Mouse (Mus musculus) CD4-positive helper T cell, adult 2 months (primary cell): ENCODE results near the gene Igf2bp3.

Experiments
- DNase-seq: peaks from one replicate; pipeline ENCODE4 v3.0.0-alpha.2; 2012; ENCODE audit warnings: low read depth, missing footprints, low spot score

The Igf2bp3 gene

GRCm38 (mm10) chr6:49176018-49176417, 38.7 kb downstream of the Igf2bp3 start:
- DNase-seq, result no peak

- DNase-seq, result no peak
Observed at GRCm38 (mm10) chr6:49174616-49175015, 40.1 kb downstream of the Igf2bp3 start.

- DNase-seq, result no peak
Observed at GRCm38 (mm10) chr6:49173674-49174073, 41.1 kb downstream of the Igf2bp3 start.

DNA sequence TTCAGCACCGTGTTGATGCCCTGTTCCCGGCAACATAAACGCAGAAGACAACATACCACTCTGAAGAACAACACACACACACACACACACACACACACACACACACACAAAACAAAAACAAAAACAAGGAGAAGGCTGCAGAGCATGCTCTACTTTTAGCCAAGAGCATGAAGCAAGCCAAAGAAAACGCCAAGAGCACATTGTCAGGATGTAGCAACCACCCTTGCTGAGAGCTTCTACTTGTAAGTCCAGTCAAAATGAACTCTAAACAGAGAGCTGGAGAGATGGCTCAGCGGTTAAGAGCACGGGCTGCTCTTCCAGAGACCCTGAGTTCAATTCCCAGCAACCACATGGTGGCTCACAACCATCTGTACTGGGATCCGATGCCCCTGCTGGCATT, 41.5 kb downstream of the Igf2bp3 start:
- no peak for DNase-seq

- no peak for DNase-seq
Observed at GRCm38 (mm10) chr6:49171216-49171615, 43.5 kb downstream of the Igf2bp3 start.

GRCm38 (mm10) chr6:49168648-49169047, 46.1 kb downstream of the Igf2bp3 start:
- no peak for DNase-seq

- DNase-seq, result no peak
Observed at GRCm38 (mm10) chr6:49167406-49167805, 47.4 kb downstream of the Igf2bp3 start.

DNA sequence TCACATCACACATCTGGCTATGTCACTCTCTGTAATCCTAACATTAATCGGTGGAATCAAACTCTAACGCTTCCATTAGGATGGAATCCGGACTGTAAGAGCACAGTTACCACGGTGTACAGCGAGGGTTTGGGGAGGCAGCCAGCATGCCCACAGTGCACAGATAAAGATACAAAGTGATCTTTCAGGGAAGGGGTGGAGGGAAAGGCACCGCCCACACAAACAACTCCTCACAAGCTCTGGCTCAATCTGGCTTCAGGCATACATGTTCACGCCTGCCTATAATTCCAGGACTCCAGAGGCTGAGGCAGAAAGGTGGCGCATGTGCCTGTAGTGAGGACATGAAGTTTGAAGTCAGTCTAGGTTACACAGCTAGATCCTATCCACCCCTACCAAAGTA, 48.4 kb downstream of the Igf2bp3 start:
- DNase-seq, result no peak

DNA sequence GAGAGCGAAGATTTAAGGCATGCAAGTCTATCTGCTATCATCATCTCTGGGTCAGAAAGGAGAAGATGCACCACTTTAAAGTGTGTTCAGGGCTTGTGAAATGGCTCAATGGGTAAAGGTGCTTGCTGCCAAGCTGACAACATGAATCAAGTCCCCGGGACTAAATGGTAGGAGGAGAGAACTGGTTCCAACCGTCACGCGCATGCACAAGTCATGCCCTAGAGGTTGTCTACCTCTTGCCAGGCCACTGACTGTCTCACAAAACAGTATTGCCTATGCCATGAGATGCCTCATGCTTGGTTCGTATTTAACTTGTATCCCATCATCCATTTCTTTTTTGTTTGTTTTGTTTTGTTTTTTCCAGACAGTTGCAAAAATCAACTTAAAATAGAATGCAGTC, 48.9 kb downstream of the Igf2bp3 start:
- no peak for DNase-seq

DNA sequence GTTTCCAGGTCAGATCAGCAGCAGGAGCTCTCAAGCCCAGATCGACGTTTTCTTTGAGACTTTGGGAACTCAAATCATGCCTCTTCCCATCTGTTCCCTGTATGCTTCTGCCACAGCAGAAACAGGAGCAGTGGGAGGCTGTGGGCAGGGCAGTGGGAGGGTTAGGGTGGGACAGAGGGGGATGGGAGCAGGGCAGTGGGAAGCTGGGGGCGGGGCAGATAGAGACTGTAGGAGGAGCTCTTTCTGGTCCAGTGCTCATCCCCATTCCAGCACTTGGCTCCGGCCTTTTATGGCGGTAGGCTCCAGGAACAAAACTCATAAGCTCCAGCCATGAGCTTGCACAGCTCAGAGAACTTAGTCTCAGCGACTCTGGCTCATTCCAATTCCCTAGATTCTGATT, 49.7 kb downstream of the Igf2bp3 start:
- no peak for DNase-seq

DNA sequence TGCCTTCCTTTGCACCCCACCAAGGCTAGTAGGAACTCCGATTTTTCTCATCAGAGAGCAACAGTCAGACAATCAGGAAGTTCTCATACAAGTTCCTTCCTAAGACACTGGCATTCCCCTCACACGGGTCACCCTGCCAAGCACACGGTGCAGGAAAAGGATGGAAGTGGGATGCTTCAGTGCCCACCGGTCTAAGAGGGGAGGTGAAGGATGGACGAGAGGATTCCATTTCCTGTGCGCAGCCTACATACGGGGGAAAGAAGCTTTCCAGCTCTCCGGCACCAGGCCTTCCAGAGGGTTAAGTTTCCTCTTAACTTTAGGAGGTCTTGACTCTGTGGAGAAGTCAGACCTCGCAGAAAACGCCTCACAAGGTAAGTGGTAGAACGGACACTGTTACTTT, 50.1 kb downstream of the Igf2bp3 start:
- no peak for DNase-seq

DNA sequence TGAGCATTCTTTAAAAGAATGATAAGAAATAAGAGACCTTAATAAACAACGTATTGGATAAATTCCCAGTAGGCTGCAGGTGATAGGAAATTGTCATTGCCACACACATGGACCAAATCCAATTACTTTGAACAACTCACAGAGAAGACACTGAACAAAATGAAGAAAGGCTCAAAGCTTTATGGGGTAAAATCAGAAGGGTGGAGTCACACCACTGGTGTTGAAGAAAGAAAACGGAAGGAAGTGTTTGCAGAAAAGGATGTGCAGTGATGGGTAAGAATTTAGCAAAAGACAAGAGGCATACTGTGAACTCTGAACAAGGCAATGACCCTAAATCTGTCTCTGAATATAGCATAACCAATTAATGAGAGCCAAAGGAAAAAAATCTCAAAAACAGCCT, 54.8 kb downstream of the Igf2bp3 start:
- DNase-seq, result no peak

GRCm38 (mm10) chr6:49156826-49157175, 58.0 kb downstream of the Igf2bp3 start:
- DNase-seq, result no peak

DNA sequence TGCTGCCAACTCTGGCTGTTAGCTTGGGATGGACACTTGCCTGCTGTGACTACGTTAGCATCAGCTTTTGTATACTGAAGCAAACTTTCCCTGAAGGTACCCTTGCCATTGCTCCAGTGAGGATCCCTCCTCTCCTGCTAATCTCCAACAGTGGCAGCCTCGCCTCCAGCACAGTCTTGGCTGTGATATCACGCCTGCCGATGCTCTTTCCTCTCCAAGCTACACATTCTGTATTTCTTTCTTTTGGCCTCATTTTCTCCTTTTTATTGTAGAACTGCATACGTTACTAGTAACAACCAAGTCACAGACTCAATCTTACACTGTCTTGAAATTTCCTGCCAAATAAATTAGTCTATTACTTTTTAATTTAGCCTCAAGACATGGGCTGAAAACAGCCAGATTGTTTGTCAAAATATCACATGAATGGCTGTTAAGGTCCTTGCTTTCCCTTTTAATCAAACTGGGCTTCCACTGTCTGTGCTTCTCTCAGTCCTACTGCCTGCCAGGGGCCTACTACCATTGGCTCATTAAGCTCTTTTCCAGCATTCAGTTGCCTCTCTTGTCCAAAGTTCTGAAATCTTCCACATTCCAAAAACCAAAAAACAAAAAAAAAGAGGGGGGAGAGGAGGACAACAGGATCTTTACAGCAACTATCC, 58.5 kb downstream of the Igf2bp3 start:
- DNase-seq, result no peak

DNA sequence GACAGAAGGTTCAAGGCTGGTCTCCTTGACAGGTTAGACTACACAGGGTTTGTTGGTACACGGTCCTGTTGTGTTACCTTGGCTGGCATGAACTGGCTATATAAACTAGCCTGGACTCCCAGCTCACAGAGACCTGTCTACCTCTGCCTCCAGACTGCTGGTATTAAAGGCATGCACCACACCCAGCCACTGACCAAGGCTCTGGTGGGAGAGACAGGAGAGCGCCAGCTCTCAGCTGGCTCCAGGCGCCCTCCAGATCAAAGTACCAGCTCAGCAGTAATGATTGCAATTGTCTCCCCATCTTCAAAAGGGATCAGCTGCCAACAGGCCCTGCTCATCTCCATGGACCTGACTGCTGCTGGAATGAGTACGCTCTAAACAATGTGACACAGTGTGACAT, 63.3 kb downstream of the Igf2bp3 start:
- DNase-seq, result no peak

- DNase-seq, result no peak
Observed at GRCm38 (mm10) chr6:49150349-49151229, 64.2 kb downstream of the Igf2bp3 start.

DNA sequence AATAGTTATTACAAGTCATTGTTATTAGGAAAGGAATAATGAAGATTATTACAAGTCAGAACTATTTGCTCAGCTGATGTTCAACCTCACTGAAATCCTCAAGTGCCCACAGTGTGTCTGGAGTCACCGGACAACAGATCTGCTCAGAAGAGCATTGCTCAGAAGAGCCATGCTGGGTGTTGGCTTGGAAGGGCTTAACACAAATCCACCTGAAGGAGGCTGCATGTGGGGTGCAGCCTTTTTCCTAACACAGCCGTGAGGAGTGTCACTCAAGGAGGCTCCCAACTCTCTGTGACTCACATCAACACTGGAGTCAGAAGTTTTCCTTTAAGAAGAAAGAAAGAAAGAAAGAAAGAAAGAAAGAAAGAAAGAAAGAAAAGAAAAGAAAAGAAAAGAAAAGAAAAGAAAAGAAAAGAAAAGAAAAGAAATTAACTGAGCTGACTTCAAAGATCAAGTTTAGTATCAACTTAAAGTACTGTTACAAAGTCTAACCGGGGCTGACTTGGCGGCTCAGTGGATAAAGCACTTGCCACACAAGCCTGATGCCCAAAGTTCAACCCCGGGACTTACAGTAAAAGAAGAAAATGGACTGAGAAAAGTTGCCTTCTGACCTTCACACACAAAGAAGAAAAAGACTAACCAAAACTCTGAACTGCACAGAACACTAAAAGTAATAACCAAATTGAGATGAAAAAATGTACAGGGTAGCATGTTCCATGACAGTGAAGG, 65.4 kb downstream of the Igf2bp3 start:
- DNase-seq, result no peak

DNA sequence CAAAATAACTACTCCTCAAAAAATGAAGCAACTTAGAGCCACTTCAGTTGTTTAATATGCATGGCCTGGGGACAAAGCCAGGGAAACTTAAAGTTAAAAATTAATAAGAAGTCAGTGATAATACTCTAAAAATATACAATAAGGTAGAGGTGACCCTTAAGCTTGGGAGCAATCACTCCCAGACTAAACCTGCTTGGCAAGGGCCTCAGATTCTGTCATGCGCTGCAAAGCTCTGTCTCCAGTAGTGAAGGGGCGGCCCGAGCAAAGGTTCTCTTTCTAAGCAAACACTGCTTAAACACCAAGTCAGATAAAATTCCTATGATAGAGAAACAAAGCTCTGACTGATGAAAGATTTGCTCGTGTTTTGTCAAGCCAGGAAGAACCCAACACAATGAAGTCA, 66.0 kb downstream of the Igf2bp3 start:
- no peak for DNase-seq

GRCm38 (mm10) chr6:49148368-49148767, 66.4 kb downstream of the Igf2bp3 start:
- DNase-seq, result no peak

- DNase-seq, result no peak
Observed at GRCm38 (mm10) chr6:49146461-49146860, 68.3 kb downstream of the Igf2bp3 start.

- no peak for DNase-seq
Observed at GRCm38 (mm10) chr6:49142428-49142827, 72.3 kb downstream of the Igf2bp3 start.

- no peak for DNase-seq
Observed at GRCm38 (mm10) chr6:49141125-49141524, 73.6 kb downstream of the Igf2bp3 start.
